Mouse (Mus musculus) thymus, postnatal 0 days (tissue): ENCODE measurements at regions not wholly inside any gene's neighbourhood (a gene's known extent, or its start where the extent isn't known, plus 50 kb on each side); places are given as distances from the start of the nearest gene placed in this dataset.

Experiments used
- DNase-seq: peaks from one replicate; pipeline ENCODE4 v3.0.0-alpha.2; 2015; ENCODE audit warnings: low spot score

- peak; percentile 31 for DNase-seq
These were observed 70.7 kb upstream of the Id2 start for GRCm38 (mm10) chr12:25167504-25168212.

DNA sequence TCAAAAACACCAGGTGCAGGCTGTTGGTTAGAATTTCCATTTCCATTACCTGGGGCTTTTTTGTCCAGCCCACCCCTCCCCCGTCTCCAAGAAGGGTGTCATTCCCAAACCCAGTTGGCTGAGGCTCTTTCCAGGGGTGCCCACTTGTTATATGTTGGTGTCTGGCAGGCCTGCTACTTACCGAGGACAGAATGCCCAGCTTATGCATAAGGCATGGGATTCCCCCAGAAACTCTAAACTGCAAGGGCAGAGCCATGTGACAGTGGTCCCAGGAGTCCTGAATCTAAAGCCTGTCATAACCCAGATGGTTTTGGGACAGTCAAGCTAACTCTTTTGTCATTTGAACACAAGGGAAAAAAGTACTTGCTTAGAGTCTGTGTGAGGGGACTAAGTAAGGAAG lies 69.6 kb upstream of the Id2 start:
- no peak for DNase-seq

DNA sequence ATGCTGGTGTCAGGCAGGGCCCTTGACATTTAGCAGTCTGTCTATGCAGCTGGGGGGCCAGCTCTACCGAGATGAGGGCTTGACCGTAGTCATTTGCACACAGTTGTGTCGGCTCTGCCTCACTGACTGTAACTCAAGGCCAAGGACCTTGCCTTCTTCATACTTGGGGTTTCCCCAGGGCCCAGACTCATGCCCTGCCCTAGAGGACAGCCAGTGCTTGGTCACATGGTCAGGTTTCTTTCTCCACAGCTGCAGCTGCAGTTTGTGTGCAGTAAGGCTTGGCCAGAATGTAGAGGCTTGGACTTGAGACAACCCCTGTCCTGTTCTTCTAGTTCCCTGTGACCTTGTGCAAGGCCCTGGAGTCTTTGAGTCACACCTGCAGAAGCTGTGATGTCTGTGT lies 68.7 kb upstream of the Id2 start:
- no peak for DNase-seq

- DNase-seq, result peak; percentile 35
These were observed 67.8 kb upstream of the Id2 start for GRCm38 (mm10) chr12:25164724-25165123.

DNA sequence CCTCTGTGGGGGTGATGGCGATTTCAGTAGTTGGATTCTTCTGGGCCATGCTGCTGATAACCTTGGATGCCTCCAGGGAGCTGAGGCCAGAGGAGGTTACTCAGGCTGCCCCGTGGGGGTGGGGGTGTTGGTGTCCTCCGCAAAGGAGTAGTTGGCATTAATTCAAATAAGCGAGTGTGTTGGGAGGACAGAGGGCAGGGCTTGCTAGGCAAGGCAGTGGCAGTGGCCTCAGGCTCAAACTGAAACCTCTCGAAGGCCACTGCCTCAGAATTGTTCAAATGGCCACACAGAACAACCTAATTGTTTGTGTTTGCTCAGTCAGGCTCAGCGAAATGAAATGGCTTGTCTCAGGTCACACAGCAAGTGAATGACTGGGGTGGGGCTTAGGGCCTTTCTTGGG lies 66.6 kb upstream of the Id2 start:
- DNase-seq, result no peak

DNA sequence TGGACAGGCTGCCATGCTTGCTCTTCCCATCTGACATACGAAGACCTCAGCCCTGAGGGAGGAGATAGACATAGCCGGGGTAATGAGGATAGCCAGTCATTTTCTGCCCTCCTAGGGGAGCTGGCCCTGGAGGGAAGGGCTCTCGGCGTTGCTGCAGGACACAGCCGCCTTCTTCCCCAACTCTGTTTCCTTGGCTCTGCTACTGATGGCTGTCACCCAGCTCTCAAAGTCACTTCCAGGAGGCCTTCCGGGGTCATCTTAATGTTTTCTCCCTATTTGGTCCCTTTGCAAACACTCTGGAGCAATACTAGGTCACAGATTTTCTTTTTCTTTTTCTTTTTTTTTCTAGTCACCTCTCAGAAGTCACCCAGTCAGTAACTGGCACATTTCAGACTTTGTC lies 65.9 kb upstream of the Id2 start:
- DNase-seq, result no peak

- DNase-seq, result no peak
These were observed 65.0 kb upstream of the Id2 start for GRCm38 (mm10) chr12:25161939-25162338.

GRCm38 (mm10) chr12:25160990-25161843 lies 64.3 kb upstream of the Id2 start:
- no peak for DNase-seq

GRCm38 (mm10) chr12:25159091-25159490 lies 62.2 kb upstream of the Id2 start:
- no peak for DNase-seq

GRCm38 (mm10) chr12:25157238-25157637 lies 60.3 kb upstream of the Id2 start:
- DNase-seq, result no peak

DNA sequence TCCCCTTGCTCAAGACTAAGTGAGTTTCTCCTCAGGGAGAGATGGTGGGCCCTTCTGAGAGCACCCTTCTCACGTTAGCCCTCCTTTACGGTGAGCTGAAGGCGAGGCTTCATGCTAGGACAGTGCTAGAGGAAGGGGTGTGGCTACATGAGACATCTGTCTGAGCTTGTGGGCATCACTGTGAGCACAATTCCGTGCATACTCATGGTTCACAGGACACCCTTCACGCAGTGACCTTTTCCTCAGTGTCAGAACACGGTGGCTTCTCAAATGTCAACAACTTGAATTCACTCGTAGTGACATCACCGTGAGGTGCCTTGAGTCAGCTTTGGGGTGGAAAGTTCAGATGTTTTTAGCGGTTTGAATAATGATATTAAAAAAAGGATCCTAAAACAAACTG lies 58.5 kb upstream of the Id2 start:
- no peak for DNase-seq

- DNase-seq, result no peak
These were observed 51.2 kb upstream of the Id2 start for GRCm38 (mm10) chr12:25148099-25148498.
